Mouse (Mus musculus): ENCODE results near the gene Immp2l.

GRCm38 (mm10) chr12:41118358-41118757 lies 94.5 kb downstream of the Immp2l start:
- TF ChIP-seq CTCF (IDR thresholded peaks at IDR 0.05; ENCODE audit: extremely low read depth, insufficient read length, insufficient replicate concordance, low read depth, low read length) = no peak
- TF ChIP-seq POLR2A (IDR thresholded peaks at IDR 0.05; ENCODE audit: low read depth, low read length) = no peak

Data from small intestine, adult 2 months (tissue).